Mouse (Mus musculus) erythroblast, embryonic 14.5 days (primary cell): ENCODE results near the gene Stxbp1. TPM values are rescaled to one million over a fixed set of nuclear protein-coding genes. Genes with fewer than 3 reads are reported as not detected.

ENCODE experiments used
- H3K27me3 ChIP-seq: 2 replicates; pipeline ENCODE4 v1.6.1; 2012; ENCODE audit warnings: inconsistent platforms; ENCODE audit not compliant: control insufficient read depth
- H3K36me3 ChIP-seq: 2 replicates; pipeline ENCODE4 v1.6.1; 2012; ENCODE audit warnings: mild to moderate bottlenecking, inconsistent platforms; ENCODE audit not compliant: control insufficient read depth
- H3K4me1 ChIP-seq: 2 replicates; pipeline ENCODE4 v1.6.1; 2012; ENCODE audit warnings: inconsistent platforms; ENCODE audit not compliant: control insufficient read depth
- H3K4me3 ChIP-seq: replicated peaks from 2 replicates; pipeline ENCODE3; 2012; ENCODE audit warnings: moderate library complexity, mild to moderate bottlenecking, inconsistent platforms
- H3K9me3 ChIP-seq: 2 replicates; pipeline ENCODE4 v1.6.1; 2012; ENCODE audit warnings: low read length, inconsistent platforms, mixed read lengths; ENCODE audit not compliant: control insufficient read depth
- GATA1 ChIP-seq: IDR thresholded peaks from 2 replicates; pipeline ENCODE4 v1.6.1; 2012; ENCODE audit warnings: low read length, inconsistent platforms, mixed read lengths
- TAL1 ChIP-seq: IDR thresholded peaks from 3 replicates; pipeline ENCODE4 v1.6.1; 2012; ENCODE audit warnings: low read length, inconsistent platforms, mixed read lengths
- polyA plus RNA-seq: library from polyadenylated mRNA; stranded (reverse); fragments of >175 nt; gene quantifications from 2 replicates; pipeline ENCODE4 v1.2.3, GENCODE M21; 2012

The Stxbp1 gene
- polyA plus RNA-seq, 1 experiment, result 0.02 TPM

- Histone ChIP-seq H3K9me3 (no peaks in the 10 kb centered on the region), H3K4me3 (no peak within 1 kb of the TSS), H3K27me3 (peaks cover 22% of the 10 kb centered on the region), H3K36me3 (no peaks in the 10 kb centered on the region), H3K4me1 (peaks cover 6% of the 10 kb centered on the region)
- TF ChIP-seq TAL1 (no peak), GATA1 (no peak)
These were observed 106.2 kb downstream of the Stxbp1 start, which contains the start of gene 6330409D20Rik for GRCm38 (mm10) chr2:32740916-32741272. 6330409D20Rik (minus strand) TSS chr2:32741016.

- H3K9me3 ChIP-seq, result no peaks in the 10 kb centered on the region
- TF ChIP-seq TAL1 (no peak), GATA1 (no peak)
- peaks cover 6% of the 10 kb centered on the region for H3K4me1 ChIP-seq
- H3K36me3 ChIP-seq, result no peaks in the 10 kb centered on the region
- no peak overlapping the region for H3K4me3 ChIP-seq
- H3K27me3 ChIP-seq, result peaks cover 22% of the 10 kb centered on the region
These were observed 107.7 kb downstream of the Stxbp1 start for GRCm38 (mm10) chr2:32739311-32739710.

Other genes starting within 250 kb of the Stxbp1 start
- gene St6galnac6, start 247.5 kb downstream of the Stxbp1 start, polyA plus RNA-seq, result 0.52 and 0.89 TPM in 2 replicates
- 0.08 TPM in 1 of 2 replicates, not detected in the other for gene Ak1, start 225.5 kb downstream of the Stxbp1 start, polyA plus RNA-seq
- 0.60 and 0.69 TPM in 2 replicates for gene Eng, start 200.7 kb downstream of the Stxbp1 start, polyA plus RNA-seq
- gene Fpgs, start 143.1 kb downstream of the Stxbp1 start, polyA plus RNA-seq, result 1.0 and 1.2 TPM in 2 replicates
- gene Cdk9, start 134.2 kb downstream of the Stxbp1 start, polyA plus RNA-seq, result 6.1 and 10.2 TPM in 2 replicates
- 0.04 and 0.06 TPM in 2 replicates for gene Sh2d3c, start 126.2 kb downstream of the Stxbp1 start, polyA plus RNA-seq
- gene 6330409D20Rik, start 106.2 kb downstream of the Stxbp1 start, polyA plus RNA-seq, result not detected in 2 replicates
- gene Tor2a, start 90.0 kb downstream of the Stxbp1 start, polyA plus RNA-seq, result 1.5 and 2.4 TPM in 2 replicates
- gene Ttc16, start 71.6 kb downstream of the Stxbp1 start, polyA plus RNA-seq, result 0.02 TPM in 1 of 2 replicates, not detected in the other
- 0.06 TPM in 1 of 2 replicates, not detected in the other for gene Ptrh1, start 71.5 kb downstream of the Stxbp1 start, polyA plus RNA-seq
- gene Cfap157, start 62.8 kb downstream of the Stxbp1 start, polyA plus RNA-seq, result not detected in 2 replicates
- 0.11 and 0.13 TPM in 2 replicates for gene Fam129b, start 28.9 kb upstream of the Stxbp1 start, polyA plus RNA-seq
- gene Rpl12, start 114.3 kb upstream of the Stxbp1 start, polyA plus RNA-seq, result 157 and 173 TPM in 2 replicates
- gene Lrsam1, start 114.4 kb upstream of the Stxbp1 start, polyA plus RNA-seq, result 0.18 and 0.20 TPM in 2 replicates
- gene Slc2a8, start 134.8 kb upstream of the Stxbp1 start, polyA plus RNA-seq, result 4.3 and 7.0 TPM in 2 replicates